18 mouse cellular contexts compared by ENCODE assay signal in the genomic region with DNA sequence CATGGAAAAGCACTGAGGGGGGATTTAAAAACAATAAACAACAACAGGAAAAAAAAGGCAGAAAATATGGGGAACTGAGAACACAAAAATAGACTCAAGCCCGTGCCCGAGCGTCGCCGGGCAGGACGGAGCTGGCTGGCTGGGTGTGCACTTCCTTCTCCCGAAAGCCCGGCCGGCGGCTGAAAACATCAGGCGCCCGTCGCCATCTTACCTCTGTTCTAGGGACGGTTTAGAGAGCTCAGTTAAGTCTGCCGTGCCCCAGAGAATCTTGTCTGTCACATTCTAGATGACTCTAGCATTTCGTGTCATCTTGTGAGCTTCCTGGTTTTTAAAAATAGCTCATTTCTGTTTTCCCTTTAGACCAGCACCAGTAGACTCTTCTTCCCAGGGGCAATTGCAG. TPM values are rescaled to one million over a fixed set of nuclear protein-coding genes. Genes with fewer than 3 reads are reported as not detected.
DNase-seq lines count a peak whose midpoint lies in the region; ATAC-seq and TF ChIP-seq lines count a peak whose summit lies in the region.
"Had no signal": no experiment of that assay in that cellular context is flagged by ENCODE, and none has a peak within 500 bp of the region (broad histone marks: within the 10 kb centered on the region; RNA-seq: fewer than 3 reads in every experiment).

No protein-coding gene starts in this region.

- peak overlapping the region; percentile 54; the same call in 1 of the 2 replicates for H3K27ac ChIP-seq in intestine, embryonic 14.5 days (ENCODE audit: low read depth)
- no peak overlapping the region for H3K27ac ChIP-seq in heart, embryonic 10.5 days
- H3K27ac ChIP-seq: forebrain, embryonic 13.5 days; hindbrain, embryonic 15.5 days; kidney, embryonic 15.5 days; liver, embryonic 14.5 days had no signal

- peaks cover 15% of the 10 kb centered on the region for H3K36me3 ChIP-seq in intestine, embryonic 14.5 days (ENCODE audit: control insufficient read depth, insufficient read depth, low read length)
- no peaks in the 10 kb centered on the region for H3K36me3 ChIP-seq in splenic B cell, adult 2 months (ENCODE audit: control insufficient read depth, insufficient read depth, low read length, poor library complexity, severe bottlenecking)
- peaks cover 20% of the 10 kb centered on the region for H3K36me3 ChIP-seq in heart, embryonic 10.5 days
- H3K36me3 ChIP-seq: hindbrain, embryonic 15.5 days had no signal

- TF ChIP-seq CTCF in lung, adult 2 months (IDR thresholded peaks at IDR 0.05; ENCODE audit: insufficient read depth, low read length) = no peak

- H3K9ac ChIP-seq in intestine, embryonic 14.5 days (ENCODE audit: low read length) = no peak overlapping the region
- H3K9ac ChIP-seq: forebrain, embryonic 13.5 days; hindbrain, embryonic 15.5 days; kidney, embryonic 15.5 days; liver, embryonic 14.5 days; neural tube, embryonic 15.5 days had no signal

- TF ChIP-seq POLR2A in lung, adult 2 months (IDR thresholded peaks at IDR 0.05; ENCODE audit: borderline replicate concordance, extremely low read depth, low read depth, low read length) = no peak

- peak; percentile 41 for DNase-seq in kidney, postnatal 10 days
- no peak for DNase-seq in kidney, postnatal 14 days
- DNase-seq in lung, postnatal 4 days = peak; percentile 28 to 44
- no peak for DNase-seq in lung, adult 2 months
- no peak for DNase-seq in intestine, embryonic 14.5 days (ENCODE audit: low spot score)
- peak; percentile 18 for DNase-seq in splenic B cell, adult 2 months (ENCODE audit: low read depth, low spot score)
- no peak for DNase-seq in heart, embryonic 10.5 days (ENCODE audit: low spot score)
- DNase-seq in kidney, adult 11 months = no peak
- DNase-seq: adrenal gland, adult 2 months; cerebellum, adult 2 months; heart, postnatal 10 days; retina, postnatal 1 day had no signal

- no peak overlapping the region for H3K4me2 ChIP-seq in intestine, embryonic 14.5 days (ENCODE audit: low read length)
- H3K4me2 ChIP-seq: forebrain, embryonic 13.5 days; hindbrain, embryonic 15.5 days; kidney, embryonic 15.5 days; midbrain, embryonic 11.5 days; neural tube, embryonic 15.5 days had no signal

- WGBS in lung, adult 2 months = 54% methylated on average over 16 of the region's 16 CpGs
- 88% methylated on average over 16 of the region's 16 CpGs for WGBS in intestine, embryonic 14.5 days
- WGBS in heart, embryonic 10.5 days = 81% methylated on average over 16 of the region's 16 CpGs

- no peak overlapping the region for H3K4me3 ChIP-seq in lung, adult 2 months (replicated peaks; ENCODE audit: extremely low read depth, low read depth, low read length)
- no peak overlapping the region for H3K4me3 ChIP-seq in intestine, embryonic 14.5 days (ENCODE audit: low read depth, low read length)
- no peak overlapping the region for H3K4me3 ChIP-seq in heart, embryonic 10.5 days
- H3K4me3 ChIP-seq: forebrain, embryonic 13.5 days; hindbrain, embryonic 15.5 days; kidney, embryonic 15.5 days; neural tube, embryonic 15.5 days had no signal

- 0 out of 2 replicates have a peak, but pooled peaks cover 3% of the 10 kb centered on the region for H3K4me1 ChIP-seq in lung, adult 2 months (ENCODE audit: control insufficient read depth, insufficient read depth, low read length)
- H3K4me1 ChIP-seq in intestine, embryonic 14.5 days (replicated peaks; ENCODE audit: control insufficient read depth, insufficient read depth, low read length) = no peaks in the 10 kb centered on the region
- 0 out of 2 replicates have a peak, but pooled peaks cover 2% of the 10 kb centered on the region for H3K4me1 ChIP-seq in heart, embryonic 10.5 days
- H3K4me1 ChIP-seq: forebrain, embryonic 13.5 days; kidney, embryonic 15.5 days had no signal

- no peak for ATAC-seq in intestine, embryonic 14.5 days (replicated peaks; ENCODE audit: low FRiP score, low TSS enrichment, low read depth)
- ATAC-seq: forebrain, embryonic 13.5 days had no signal

- no peaks in the 10 kb centered on the region for H3K27me3 ChIP-seq in intestine, embryonic 14.5 days (replicated peaks; ENCODE audit: control insufficient read depth, insufficient read depth, low read length)
- no peaks in the 10 kb centered on the region for H3K27me3 ChIP-seq in splenic B cell, adult 2 months (ENCODE audit: control insufficient read depth, insufficient read depth, low read length, poor library complexity, severe bottlenecking)
- no peaks in the 10 kb centered on the region for H3K27me3 ChIP-seq in heart, embryonic 10.5 days (ENCODE audit: insufficient read depth, poor library complexity, severe bottlenecking)
- H3K27me3 ChIP-seq: forebrain, embryonic 13.5 days; hindbrain, embryonic 15.5 days; kidney, embryonic 15.5 days; neural tube, embryonic 15.5 days had no signal

- H3K9me3 ChIP-seq in intestine, embryonic 14.5 days (ENCODE audit: control insufficient read depth, low read length) = no peaks in the 10 kb centered on the region
- H3K9me3 ChIP-seq in heart, embryonic 10.5 days = no peaks in the 10 kb centered on the region
- H3K9me3 ChIP-seq: forebrain, embryonic 13.5 days; hindbrain, embryonic 15.5 days; kidney, embryonic 15.5 days; neural tube, embryonic 15.5 days had no signal

RNA-seq across cellular contexts. Expression of gene Cebpg, which starts 27.8 kb away (rescaled TPM):
- 10.3 and 13.5 TPM in 2 replicates for polyA plus RNA-seq in lung, adult 2 months (2012; rRNA removed)
- polyA plus RNA-seq in intestine, embryonic 14.5 days (2014; fragmentation: Nextera tagmentation; extraction: Ambion mirVana) = 33.7 and 36.3 TPM in 2 replicates
- 17.5 and 29.3 TPM in 2 replicates for polyA plus RNA-seq in heart, embryonic 10.5 days (2016; fragmentation: Nextera tagmentation; extraction: Ambion mirVana)

Comparison
In these comparisons a context has a peak if more than half of its experiments do, and no peak if none do; other contexts are left out.
1. DNase-seq: peak in kidney, postnatal 10 days (single experiment), lung, postnatal 4 days (2 of 2) and splenic B cell, adult 2 months (single experiment); none in kidney, postnatal 14 days (single experiment), lung, adult 2 months (single experiment), intestine, embryonic 14.5 days (single experiment), heart, embryonic 10.5 days (single experiment) and kidney, adult 11 months (single experiment).